ENCODE assay signal across 18 mouse cellular contexts in the genomic region with DNA sequence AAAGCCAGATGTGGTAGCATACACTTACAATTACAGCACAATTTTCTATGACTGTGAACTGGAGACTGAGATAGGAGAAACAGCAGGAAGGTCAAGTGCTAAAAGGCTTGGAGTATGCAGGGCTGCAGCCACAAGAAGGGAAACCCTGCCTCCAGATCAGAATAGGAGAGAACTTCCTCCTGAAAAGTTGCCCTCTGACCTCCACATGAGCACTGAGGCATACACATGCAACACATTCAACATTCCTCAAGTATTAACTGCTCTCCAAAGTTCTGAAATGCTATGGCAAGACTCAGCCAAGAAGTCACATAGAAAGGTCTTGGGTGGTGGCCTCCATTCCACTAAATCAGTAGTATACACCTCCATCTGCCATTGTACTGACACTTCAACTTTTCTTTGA. TPM values are rescaled to one million over a fixed set of nuclear protein-coding genes. Genes with fewer than 3 reads are reported as not detected.
DNase-seq lines count a peak whose midpoint lies in the region; ATAC-seq and TF ChIP-seq lines count a peak whose summit lies in the region.
"Had no signal": no experiment of that assay in that cellular context is flagged by ENCODE, and none has a peak within 500 bp of the region (broad histone marks: within the 10 kb centered on the region; RNA-seq: fewer than 3 reads in every experiment).

No protein-coding gene starts in this region.

- peak; percentile 59 for DNase-seq in kidney, adult 2 months
- DNase-seq in NIH3T3 (ENCODE audit: low read depth): peak; percentile 30
- DNase-seq in embryo, embryonic 10.5 days (ENCODE audit: low spot score): peak; percentile 24
- peak; percentile 30 to 35 for DNase-seq in kidney, postnatal 36 days
- DNase-seq in cerebellum, adult 2 months: no peak
- DNase-seq in adrenal gland, adult 8-10 months: no peak
- DNase-seq in neural tube, embryonic 10.5 days (ENCODE audit: extremely low spot score, low spot score): no peak
- DNase-seq: adrenal gland, postnatal 10 days; cerebellum, adult 9-10 months; forebrain, postnatal 0 days; gastrocnemius, adult 2 months; lung, adult 18-20 months; thymus, adult 2 months had no signal

- no peak overlapping the region for H3K4me3 ChIP-seq in kidney, adult 2 months (ENCODE audit: insufficient read depth, low read depth, low read length)
- no peak overlapping the region for H3K4me3 ChIP-seq in kidney, embryonic 16.5 days (ENCODE audit: low read length)
- no peak overlapping the region for H3K4me3 ChIP-seq in cerebellum, adult 2 months (replicated peaks; ENCODE audit: insufficient read depth, low read depth, low read length)
- H3K4me3 ChIP-seq: embryonic facial prominence, embryonic 12.5 days; gastrocnemius, adult 2 months; heart, embryonic 13.5 days; layer of hippocampus, adult 2 months had no signal

- H3K27ac ChIP-seq in kidney, adult 2 months (ENCODE audit: insufficient read depth, low read depth, low read length): no peak overlapping the region
- H3K27ac ChIP-seq in kidney, embryonic 16.5 days (ENCODE audit: low read length): no peak overlapping the region
- H3K27ac ChIP-seq in cerebellum, adult 2 months (ENCODE audit: insufficient read depth, low read length): no peak overlapping the region
- H3K27ac ChIP-seq: embryonic facial prominence, embryonic 12.5 days; gastrocnemius, adult 2 months; heart, embryonic 13.5 days had no signal

- no peak for ATAC-seq in kidney, embryonic 16.5 days (ENCODE audit: low FRiP score, low TSS enrichment)
- ATAC-seq: forebrain, postnatal 0 days; midbrain, embryonic 16.5 days had no signal

- H3K4me2 ChIP-seq in kidney, embryonic 16.5 days (replicated peaks; ENCODE audit: low read depth, low read length): no peak overlapping the region
- H3K4me2 ChIP-seq: embryonic facial prominence, embryonic 12.5 days; heart, embryonic 13.5 days had no signal

- no peaks in the 10 kb centered on the region for H3K9me3 ChIP-seq in kidney, embryonic 16.5 days (ENCODE audit: low read length)
- H3K9me3 ChIP-seq: embryonic facial prominence, embryonic 12.5 days; heart, embryonic 13.5 days had no signal

- no peak for TF ChIP-seq CTCF in kidney, adult 2 months (conservative IDR thresholded peaks at IDR 0.05; ENCODE audit: insufficient read depth, insufficient read length, low read depth, low read length)
- TF ChIP-seq CTCF in cerebellum, adult 2 months (IDR thresholded peaks at IDR 0.05; ENCODE audit: borderline replicate concordance, insufficient read depth, low read depth, low read length): no peak

- no peak for TF ChIP-seq POLR2A in kidney, adult 2 months (IDR thresholded peaks at IDR 0.05; ENCODE audit: low read depth, low read length)
- TF ChIP-seq POLR2A in cerebellum, adult 2 months (IDR thresholded peaks at IDR 0.05; ENCODE audit: borderline replicate concordance, insufficient read depth, low read length): no peak

- H3K9ac ChIP-seq in kidney, embryonic 16.5 days (replicated peaks; ENCODE audit: low read length): no peak overlapping the region
- H3K9ac ChIP-seq: embryonic facial prominence, embryonic 12.5 days; forebrain, postnatal 0 days; heart, embryonic 13.5 days had no signal

- H3K27me3 ChIP-seq in kidney, adult 2 months (replicated peaks; ENCODE audit: control insufficient read depth, insufficient read depth, low read length): no peaks in the 10 kb centered on the region
- H3K27me3 ChIP-seq in kidney, embryonic 16.5 days (ENCODE audit: insufficient read depth, low read length): no peaks in the 10 kb centered on the region
- no peaks in the 10 kb centered on the region for H3K27me3 ChIP-seq in cerebellum, adult 2 months (ENCODE audit: control insufficient read depth, insufficient read depth, low read length)
- H3K27me3 ChIP-seq: embryonic facial prominence, embryonic 12.5 days; heart, embryonic 13.5 days had no signal

- peaks cover 8% of the 10 kb centered on the region for H3K4me1 ChIP-seq in kidney, adult 2 months (ENCODE audit: control insufficient read depth, insufficient read depth, low read length)
- 0 out of 2 replicates have a peak, but pooled peaks cover 4% of the 10 kb centered on the region for H3K4me1 ChIP-seq in kidney, embryonic 16.5 days (ENCODE audit: insufficient read depth, low read length)
- peaks cover 2% of the 10 kb centered on the region; the same call in 1 of the 2 replicates for H3K4me1 ChIP-seq in cerebellum, adult 2 months (ENCODE audit: control insufficient read depth, insufficient read depth, low read length)

- no peaks in the 10 kb centered on the region for H3K36me3 ChIP-seq in kidney, adult 2 months (ENCODE audit: control insufficient read depth, insufficient read depth, low read length)
- H3K36me3 ChIP-seq in kidney, embryonic 16.5 days (ENCODE audit: insufficient read depth, low read length): 0 out of 2 replicates have a peak, but pooled peaks cover 4% of the 10 kb centered on the region
- H3K36me3 ChIP-seq: embryonic facial prominence, embryonic 12.5 days had no signal

RNA-seq across cellular contexts. Expression of a gene that starts 58.5 kb away (rescaled TPM):
- 23.3 and 24.9 TPM in 2 replicates for polyA plus RNA-seq in kidney, adult 2 months (2012; rRNA removed)
- polyA plus RNA-seq in kidney, embryonic 16.5 days (2015; fragmentation: Nextera tagmentation; extraction: Ambion mirVana): 32.1 and 36.7 TPM in 2 replicates
- polyA plus RNA-seq in cerebellum, adult 2 months (2012; rRNA removed): 34.7 and 37.2 TPM in 2 replicates
- 10 to 100 TPM; 39.5 to 68.9 (median 55.1) TPM for total RNA-seq in adrenal gland, adult 8-10 months (2022)

Comparison
In these comparisons a context has a peak if more than half of its experiments do, and no peak if none do; other contexts are left out.
1. DNase-seq: peak in kidney, adult 2 months (single experiment), NIH3T3 (single experiment), embryo, embryonic 10.5 days (single experiment) and kidney, postnatal 36 days (2 of 2); none in cerebellum, adult 2 months (0 of 2), adrenal gland, adult 8-10 months (single experiment) and neural tube, embryonic 10.5 days (single experiment).